Mouse (Mus musculus): ENCODE results near the gene Notch4.
A peak's percentile ranks its signal among the peaks of the same experiment; 100 is the strongest.

Gene Notch4

GRCm38 (mm10) chr17:34597566-34598095 lies 33.6 kb downstream of the Notch4 start, which contains the start of gene Ager:
Gene Ager (plus strand): TSS chr17:34597862.
- no peak for DNase-seq

GRCm38 (mm10) chr17:34599891-34600290 lies 35.8 kb downstream of the Notch4 start:
- DNase-seq: no peak

GRCm38 (mm10) chr17:34601796-34602195 lies 37.7 kb downstream of the Notch4 start:
- peak in 1 of 2 experiments; percentile 17 for DNase-seq

GRCm38 (mm10) chr17:34603375-34604060 lies 39.5 kb downstream of the Notch4 start, which contains the start of gene Rnf5:
Gene Rnf5 (minus strand): TSS chr17:34603690.
- DNase-seq: peak; percentile 94 to 95

GRCm38 (mm10) chr17:34604061-34604508 lies 40.0 kb downstream of the Notch4 start, which contains the start of gene Agpat1:
Gene Agpat1 (plus strand): TSS chr17:34604262.
- peak; percentile 96 to 99 for DNase-seq

- DNase-seq: peak in 1 of 2 experiments; percentile 5
These were observed 40.6 kb downstream of the Notch4 start for GRCm38 (mm10) chr17:34604511-34605237.

GRCm38 (mm10) chr17:34605609-34606008 lies 41.5 kb downstream of the Notch4 start:
- peak; percentile 97 for DNase-seq

GRCm38 (mm10) chr17:34606186-34607039 lies 42.3 kb downstream of the Notch4 start:
- peak in 1 of 2 experiments; percentile 25 for DNase-seq

GRCm38 (mm10) chr17:34607997-34608396 lies 43.9 kb downstream of the Notch4 start:
- DNase-seq: no peak

- no peak for DNase-seq
These were observed 47.0 kb downstream of the Notch4 start for GRCm38 (mm10) chr17:34611050-34611449.

- DNase-seq: no peak
These were observed 49.1 kb downstream of the Notch4 start for GRCm38 (mm10) chr17:34613054-34613645.

GRCm38 (mm10) chr17:34613830-34614229 lies 49.8 kb downstream of the Notch4 start:
- DNase-seq: no peak

- no peak for DNase-seq
These were observed 51.8 kb downstream of the Notch4 start, which contains the start of gene Egfl8 for GRCm38 (mm10) chr17:34615871-34616270. Gene Egfl8 (minus strand): TSS chr17:34615971.

GRCm38 (mm10) chr17:34618999-34619398 lies 54.9 kb downstream of the Notch4 start:
- peak; percentile 79 to 83 for DNase-seq

- DNase-seq: no peak
These were observed 56.9 kb downstream of the Notch4 start for GRCm38 (mm10) chr17:34621006-34621405.

GRCm38 (mm10) chr17:34623161-34623560 lies 59.1 kb downstream of the Notch4 start:
- no peak for DNase-seq

- no peak for DNase-seq
These were observed 60.9 kb downstream of the Notch4 start for GRCm38 (mm10) chr17:34624981-34625380.

- no peak for DNase-seq
These were observed 62.1 kb downstream of the Notch4 start for GRCm38 (mm10) chr17:34626062-34626772.

- peak; percentile 61 to 69 for DNase-seq
These were observed 62.7 kb downstream of the Notch4 start for GRCm38 (mm10) chr17:34626773-34627092.

- DNase-seq: peak; percentile 76 to 86
These were observed 63.2 kb downstream of the Notch4 start for GRCm38 (mm10) chr17:34627093-34627942.

Measured in thymus, postnatal 36 days (tissue).